Mouse (Mus musculus): Measurements from ENCODE around the gene Mmp27. TPM values are rescaled to one million over a fixed set of nuclear protein-coding genes. Genes with fewer than 3 reads are reported as not detected.

Mmp27 gene
- polyA plus RNA-seq, 2 experiments: 0.06 to 0.17 TPM

DNA sequence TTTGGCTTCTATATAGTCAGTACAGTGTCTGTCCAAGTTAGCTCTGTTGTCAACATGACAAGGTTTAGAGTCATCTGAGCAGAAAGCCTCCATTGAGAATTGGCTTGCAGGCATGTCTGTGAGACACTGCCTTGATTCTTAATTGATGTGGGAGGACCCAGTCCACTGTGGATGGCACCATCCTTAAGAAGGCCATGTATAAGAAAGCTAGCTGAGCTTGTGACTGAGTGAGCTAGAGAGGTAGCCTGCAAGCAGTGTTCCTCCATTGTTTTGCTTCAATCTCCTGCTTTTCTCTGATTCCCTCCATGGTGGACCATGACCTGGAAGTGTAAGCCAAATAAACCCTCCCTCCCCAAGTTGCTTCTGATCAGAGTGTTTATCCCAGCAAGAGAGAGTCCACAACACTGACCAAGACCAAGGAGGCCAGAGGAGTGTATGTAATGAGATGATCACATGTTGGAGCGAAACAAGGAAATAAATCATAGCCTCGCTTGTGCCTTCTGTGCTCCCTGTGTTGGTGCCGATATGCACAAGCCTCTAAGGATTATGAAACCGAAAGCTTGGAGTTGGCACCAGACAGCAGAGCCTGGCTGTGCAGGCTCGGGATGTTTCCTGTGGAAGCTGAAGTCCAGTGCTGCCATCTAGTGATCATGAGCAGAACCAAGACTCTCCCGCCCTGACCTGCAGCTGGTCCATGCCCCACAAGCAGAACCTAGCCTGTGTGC lies 23.8 kb downstream of the Mmp27 start:
- no peaks in the 10 kb centered on the region for H3K36me3 ChIP-seq (replicated peaks; ENCODE audit: control insufficient read depth, insufficient read depth, low read depth)
- no peaks in the 10 kb centered on the region for H3K9me3 ChIP-seq (ENCODE audit: control insufficient read depth, low read length)
- H3K27ac ChIP-seq: no peak overlapping the region
- H3K4me2 ChIP-seq (ENCODE audit: low read depth): peak overlapping the region; percentile 32
- TF ChIP-seq EP300 (IDR thresholded peaks at IDR 0.05; ENCODE audit: low read depth) (no peak), CTCF (IDR thresholded peaks at IDR 0.05; ENCODE audit: low read depth) (peak; percentile 87)
- WGBS (ENCODE audit: insufficient replicate concordance): 10% methylated on average over 6 of the region's 6 CpGs
- no peaks in the 10 kb centered on the region for H3K27me3 ChIP-seq (ENCODE audit: control insufficient read depth, insufficient read depth, low read length)
- DNase-seq (ENCODE audit: low read depth in 3 of 3, low spot score in 3 of 3): peak in 2 of 3 experiments; percentile 29 to 33
- H3K4me3 ChIP-seq (ENCODE audit: insufficient read depth in 1 of 2, low read depth in 2 of 2, low read length in 2 of 2): peak overlapping the region; percentile 28 to 62; a peak in 3 of 4 replicates
- peak; percentile 81 for ATAC-seq (ENCODE audit: insufficient read depth)
- no peak overlapping the region for H3K9ac ChIP-seq (replicated peaks)
- peaks cover 0 to 4% of the 10 kb centered on the region in 2 experiments; a peak in 1 of 4 replicates for H3K4me1 ChIP-seq (replicated peaks; ENCODE audit: control insufficient read depth in 2 of 2, insufficient read depth in 2 of 2, low read length in 1 of 2)

DNA sequence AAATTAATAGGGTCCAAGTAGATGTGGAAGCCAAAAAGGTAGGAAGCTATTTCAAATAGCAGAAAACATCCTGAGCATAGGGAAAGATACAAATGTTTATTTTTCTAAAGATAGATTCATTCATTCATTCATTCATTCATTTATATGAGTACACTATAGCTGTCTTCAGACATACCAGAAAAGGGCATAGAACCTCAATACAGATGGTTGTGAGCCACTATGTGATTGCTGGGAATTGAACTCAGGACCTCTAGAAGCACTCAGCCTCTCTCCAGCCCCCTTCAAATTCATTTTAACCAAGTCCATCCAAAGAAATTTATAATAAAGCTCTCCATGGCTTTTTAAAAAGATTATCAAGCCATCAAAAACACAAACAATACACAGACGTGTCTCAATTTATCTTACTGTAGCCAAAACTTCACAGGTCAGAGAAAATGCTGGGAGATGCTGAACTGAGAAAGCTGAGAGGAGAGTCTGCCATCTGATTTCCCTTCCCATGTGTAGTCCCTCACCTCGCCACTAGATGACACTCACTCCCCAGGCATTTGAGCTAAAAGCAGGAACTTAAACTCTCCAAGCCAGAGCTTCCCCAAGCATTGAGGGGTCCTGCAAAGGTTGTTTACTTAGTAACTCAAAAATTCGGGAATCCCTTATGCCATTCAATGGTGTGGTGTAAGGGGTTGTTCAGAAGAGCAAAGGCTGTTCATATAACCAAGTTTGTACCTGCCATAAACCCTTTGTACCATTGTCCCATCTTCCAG lies 32.0 kb downstream of the Mmp27 start:
- Histone ChIP-seq H3K9me3 (ENCODE audit: control insufficient read depth, low read length) (no peaks in the 10 kb centered on the region), H3K36me3 (replicated peaks; ENCODE audit: control insufficient read depth, insufficient read depth, low read depth) (no peaks in the 10 kb centered on the region), H3K9ac (replicated peaks) (no peak overlapping the region), H3K27ac (no peak overlapping the region), H3K4me1 (replicated peaks; ENCODE audit: control insufficient read depth in 2 of 2, insufficient read depth in 2 of 2, low read length in 1 of 2) (no peaks in the 10 kb centered on the region; a peak in 1 of 4 replicates), H3K4me2 (ENCODE audit: low read depth) (no peak overlapping the region), H3K27me3 (ENCODE audit: control insufficient read depth, insufficient read depth, low read length) (no peaks in the 10 kb centered on the region), H3K4me3 (ENCODE audit: insufficient read depth in 1 of 2, low read depth in 2 of 2, low read length in 2 of 2) (no peak overlapping the region)
- peak in 2 of 3 experiments; percentile 17 to 20 for DNase-seq (ENCODE audit: low read depth in 3 of 3, low spot score in 3 of 3)
- WGBS (ENCODE audit: insufficient replicate concordance): 0% methylated on average over 3 of the region's 3 CpGs
- TF ChIP-seq EP300 (IDR thresholded peaks at IDR 0.05; ENCODE audit: low read depth): no peak
- peak; percentile 85 for TF ChIP-seq CTCF (IDR thresholded peaks at IDR 0.05; ENCODE audit: low read depth)
- ATAC-seq (ENCODE audit: insufficient read depth): no peak

DNA sequence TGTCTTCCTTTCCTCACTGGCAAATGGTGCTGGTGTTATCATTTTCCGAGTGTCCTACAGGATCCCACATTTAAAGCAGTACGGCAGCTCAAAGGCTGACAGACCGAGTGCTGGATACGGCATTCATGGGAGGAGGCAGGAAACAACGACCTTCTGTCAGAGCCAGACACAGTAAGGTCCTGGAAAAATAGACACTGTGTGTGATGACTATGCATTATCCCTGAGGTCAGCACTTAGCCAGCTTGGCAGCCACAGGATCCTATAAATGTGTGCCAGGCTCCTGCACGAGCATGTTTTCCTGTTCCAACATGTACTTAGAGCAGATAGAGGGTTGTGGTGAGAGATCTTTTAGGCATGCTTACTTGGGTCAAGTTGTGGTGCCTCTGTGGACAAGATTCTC lies 32.8 kb downstream of the Mmp27 start:
- no peaks in the 10 kb centered on the region; a peak in 1 of 4 replicates for H3K4me1 ChIP-seq (replicated peaks; ENCODE audit: control insufficient read depth in 2 of 2, insufficient read depth in 2 of 2, low read length in 1 of 2)
- H3K27ac ChIP-seq: no peak overlapping the region
- ATAC-seq (ENCODE audit: insufficient read depth) (no peak), DNase-seq (ENCODE audit: low read depth in 3 of 3, low spot score in 3 of 3) (no peak)
- no peaks in the 10 kb centered on the region for H3K27me3 ChIP-seq (ENCODE audit: control insufficient read depth, insufficient read depth, low read length)
- H3K9ac ChIP-seq (replicated peaks): no peak overlapping the region
- H3K9me3 ChIP-seq (ENCODE audit: control insufficient read depth, low read length): no peaks in the 10 kb centered on the region
- 46% methylated on average over 6 of the region's 6 CpGs for WGBS (ENCODE audit: insufficient replicate concordance)
- no peak overlapping the region for H3K4me2 ChIP-seq (ENCODE audit: low read depth)
- no peak for TF ChIP-seq EP300 (IDR thresholded peaks at IDR 0.05; ENCODE audit: low read depth)
- no peak for TF ChIP-seq CTCF (IDR thresholded peaks at IDR 0.05; ENCODE audit: low read depth)
- no peaks in the 10 kb centered on the region for H3K36me3 ChIP-seq (replicated peaks; ENCODE audit: control insufficient read depth, insufficient read depth, low read depth)
- no peak overlapping the region for H3K4me3 ChIP-seq (ENCODE audit: insufficient read depth in 1 of 2, low read depth in 2 of 2, low read length in 2 of 2)

DNA sequence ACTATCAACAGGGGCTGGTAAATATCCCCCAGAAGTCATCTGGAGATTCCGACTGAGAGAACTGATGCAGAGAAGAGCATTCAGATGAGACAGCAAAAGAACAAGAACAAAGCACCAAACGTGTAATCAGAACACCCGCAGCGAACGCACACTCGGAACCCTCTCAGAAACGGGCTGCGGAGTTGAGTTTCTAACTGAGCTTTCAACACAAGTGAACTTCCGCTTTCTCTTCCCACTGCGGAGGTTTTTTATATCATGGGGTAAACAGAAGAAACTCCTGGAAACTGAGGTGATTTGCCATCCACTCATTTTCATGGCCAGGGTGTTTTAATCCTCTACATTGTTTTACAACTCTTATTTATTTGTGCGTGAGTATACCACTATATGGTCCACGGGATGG lies 34.4 kb downstream of the Mmp27 start:
- WGBS (ENCODE audit: insufficient replicate concordance): 71% methylated on average over 12 of the region's 12 CpGs
- Histone ChIP-seq H3K27ac (no peak overlapping the region), H3K4me2 (ENCODE audit: low read depth) (no peak overlapping the region), H3K9ac (replicated peaks) (no peak overlapping the region), H3K36me3 (replicated peaks; ENCODE audit: control insufficient read depth, insufficient read depth, low read depth) (no peaks in the 10 kb centered on the region), H3K4me3 (ENCODE audit: insufficient read depth in 1 of 2, low read depth in 2 of 2, low read length in 2 of 2) (no peak overlapping the region), H3K27me3 (ENCODE audit: control insufficient read depth, insufficient read depth, low read length) (no peaks in the 10 kb centered on the region), H3K9me3 (ENCODE audit: control insufficient read depth, low read length) (no peaks in the 10 kb centered on the region), H3K4me1 (replicated peaks; ENCODE audit: control insufficient read depth in 2 of 2, insufficient read depth in 2 of 2, low read length in 1 of 2) (no peaks in the 10 kb centered on the region)
- no peak for TF ChIP-seq EP300 (IDR thresholded peaks at IDR 0.05; ENCODE audit: low read depth)
- DNase-seq (ENCODE audit: low read depth in 3 of 3, low spot score in 3 of 3): no peak
- ATAC-seq (ENCODE audit: insufficient read depth): no peak

- Histone ChIP-seq H3K36me3 (replicated peaks; ENCODE audit: control insufficient read depth, insufficient read depth, low read depth) (no peaks in the 10 kb centered on the region), H3K9me3 (ENCODE audit: control insufficient read depth, low read length) (no peaks in the 10 kb centered on the region), H3K27me3 (ENCODE audit: control insufficient read depth, insufficient read depth, low read length) (no peaks in the 10 kb centered on the region), H3K27ac (no peak overlapping the region), H3K4me2 (ENCODE audit: low read depth) (no peak overlapping the region), H3K4me1 (replicated peaks; ENCODE audit: control insufficient read depth in 2 of 2, insufficient read depth in 2 of 2, low read length in 1 of 2) (no peaks in the 10 kb centered on the region), H3K9ac (replicated peaks) (no peak overlapping the region), H3K4me3 (ENCODE audit: insufficient read depth in 1 of 2, low read depth in 2 of 2, low read length in 2 of 2) (no peak overlapping the region)
- 51% methylated on average over 3 of the region's 3 CpGs for WGBS (ENCODE audit: insufficient replicate concordance)
- TF ChIP-seq CTCF (IDR thresholded peaks at IDR 0.05; ENCODE audit: low read depth) (no peak), EP300 (IDR thresholded peaks at IDR 0.05; ENCODE audit: low read depth) (no peak)
- no peak for DNase-seq (ENCODE audit: low read depth in 3 of 3, low spot score in 3 of 3)
- ATAC-seq (ENCODE audit: insufficient read depth): no peak
These were observed 51.4 kb downstream of the Mmp27 start for GRCm38 (mm10) chr9:7622582-7622981.
